Mouse (Mus musculus) lung, postnatal 10 days (tissue): Measurements from ENCODE around the gene Gm49320.

Experiments used
- DNase-seq: peaks from one replicate; pipeline ENCODE4 v3.0.0; 2021

Gm49320 gene

GRCm38 (mm10) chr8:4259125-4259804 is 20.6 kb downstream of the Gm49320 start, which contains the start of gene Ctxn1:
Gene Ctxn1 (minus strand): TSS chr8:4259274.
- peak; percentile 98 for DNase-seq

DNA sequence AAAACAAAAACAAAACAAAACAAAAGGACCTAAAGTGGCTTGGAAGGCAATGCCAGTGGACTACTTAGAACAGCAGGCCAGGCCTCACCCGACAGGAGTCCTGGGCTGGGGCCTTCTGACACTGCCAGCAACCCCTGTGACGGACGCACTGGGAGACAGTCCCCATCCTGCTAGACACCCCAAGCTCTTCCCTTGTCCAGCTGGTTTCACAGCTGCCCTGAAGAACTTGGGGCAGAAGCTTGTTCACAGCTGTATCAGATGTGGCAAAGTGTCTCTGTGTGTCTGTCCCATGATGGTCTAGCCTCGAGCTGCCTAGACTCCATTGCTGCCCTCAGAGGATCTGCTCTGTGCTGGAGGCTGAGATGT is 21.1 kb downstream of the Gm49320 start:
- DNase-seq: no peak

GRCm38 (mm10) chr8:4263105-4263791 is 24.6 kb downstream of the Gm49320 start:
- DNase-seq: no peak

DNA sequence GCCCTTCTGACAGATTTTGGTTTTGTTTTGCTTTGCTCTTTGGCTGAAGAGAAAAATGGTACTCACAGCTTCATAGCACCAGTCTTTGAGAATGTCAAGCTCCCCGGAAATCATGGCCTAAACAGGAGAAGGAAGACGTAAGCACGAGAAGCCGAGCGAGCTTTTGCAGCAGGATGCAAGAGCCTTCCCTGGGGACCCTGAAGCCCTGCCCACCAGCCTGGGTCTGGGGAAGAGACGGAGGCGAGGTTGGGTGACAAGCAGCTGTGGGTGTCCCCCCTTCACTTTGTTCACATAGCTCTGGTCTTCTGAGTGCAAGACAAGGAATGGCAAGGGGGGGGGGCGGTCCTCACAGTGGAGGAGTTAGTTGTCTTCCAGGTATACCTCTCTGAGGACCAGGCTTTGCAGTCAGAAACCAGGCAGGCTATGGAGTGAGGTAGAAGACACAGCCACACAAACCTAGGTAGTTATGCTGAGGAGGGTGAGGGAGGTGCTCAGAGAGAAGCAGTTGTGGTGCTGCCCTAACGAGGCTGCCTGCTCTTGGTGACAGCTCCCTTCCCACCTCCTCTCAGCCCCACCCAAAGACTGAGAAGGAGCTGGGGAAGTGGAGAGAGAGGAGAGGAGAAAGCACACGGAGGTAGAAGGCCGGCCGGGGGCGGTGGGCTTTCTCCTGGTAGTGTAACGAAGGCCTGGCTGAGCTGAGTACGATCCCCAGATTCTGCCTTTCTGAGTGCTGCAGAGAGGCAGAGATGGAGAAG is 26.7 kb downstream of the Gm49320 start:
- peak; percentile 60 for DNase-seq

DNA sequence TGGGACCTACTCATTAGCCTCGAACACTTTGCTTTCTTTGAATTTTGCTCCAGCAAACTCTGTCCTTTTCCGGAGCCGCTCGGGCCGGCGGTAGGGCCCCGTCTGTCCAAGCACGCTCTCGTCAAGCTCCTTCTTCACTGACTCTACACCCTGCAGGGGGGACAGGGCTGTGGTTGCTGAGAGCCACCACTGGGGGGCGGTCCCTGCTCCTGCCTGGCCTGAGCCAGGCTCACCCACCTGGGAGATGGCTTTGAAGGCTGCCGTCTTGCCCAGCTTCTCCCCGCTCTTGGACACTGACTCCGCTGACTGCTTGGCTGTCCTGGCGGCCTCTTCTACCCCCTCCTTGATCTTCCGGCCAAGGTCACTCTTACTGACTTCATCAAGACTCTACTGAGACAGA is 29.0 kb downstream of the Gm49320 start:
- DNase-seq: no peak

- DNase-seq: no peak
Observed at GRCm38 (mm10) chr8:4269609-4270008, 30.9 kb downstream of the Gm49320 start.

DNA sequence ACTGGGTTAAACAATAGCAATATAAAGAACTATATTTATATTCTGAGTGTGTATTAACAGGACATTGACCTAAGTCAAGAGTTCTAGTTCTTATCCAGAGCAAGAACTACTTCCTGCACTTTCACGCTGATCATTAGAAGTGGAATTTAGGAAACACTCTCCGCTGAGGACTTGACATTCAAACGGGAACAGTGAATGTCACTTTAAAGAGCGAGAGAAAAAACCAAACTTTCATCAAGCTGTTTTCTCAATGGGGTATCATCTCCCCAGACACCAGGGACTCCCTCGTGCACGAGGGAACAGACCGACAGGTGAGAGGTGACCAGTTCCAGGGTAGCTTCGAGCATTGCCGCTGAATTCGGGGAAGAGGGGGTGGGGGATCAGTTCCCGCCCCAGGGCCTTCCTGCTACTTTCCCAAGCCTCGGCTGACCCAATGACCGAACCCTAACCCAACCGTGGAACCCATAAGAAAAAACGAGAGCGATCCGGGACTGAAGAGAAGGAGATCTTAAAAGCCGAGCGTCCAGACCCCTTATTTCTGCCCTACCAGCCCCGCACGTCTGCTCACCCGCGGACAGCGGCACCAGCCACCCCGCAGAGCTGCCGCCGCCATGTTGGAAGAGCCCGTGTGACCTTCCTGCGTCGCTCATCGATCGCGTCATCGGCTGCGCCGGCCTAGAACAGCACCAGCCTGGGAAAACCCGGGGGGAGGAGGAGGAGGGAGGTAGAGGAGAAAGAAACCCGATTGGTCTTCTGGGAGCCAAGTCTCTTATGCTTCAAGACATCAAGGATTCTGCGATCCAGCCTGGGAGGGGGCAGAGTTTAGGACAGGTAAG is 36.8 kb downstream of the Gm49320 start, which contains the start of gene Timm44:
Timm44 (minus strand) TSS at position 639 of the 836 bp plus-strand sequence.
- DNase-seq: peak; percentile 98

GRCm38 (mm10) chr8:4276111-4276465 is 37.4 kb downstream of the Gm49320 start:
- no peak for DNase-seq

DNA sequence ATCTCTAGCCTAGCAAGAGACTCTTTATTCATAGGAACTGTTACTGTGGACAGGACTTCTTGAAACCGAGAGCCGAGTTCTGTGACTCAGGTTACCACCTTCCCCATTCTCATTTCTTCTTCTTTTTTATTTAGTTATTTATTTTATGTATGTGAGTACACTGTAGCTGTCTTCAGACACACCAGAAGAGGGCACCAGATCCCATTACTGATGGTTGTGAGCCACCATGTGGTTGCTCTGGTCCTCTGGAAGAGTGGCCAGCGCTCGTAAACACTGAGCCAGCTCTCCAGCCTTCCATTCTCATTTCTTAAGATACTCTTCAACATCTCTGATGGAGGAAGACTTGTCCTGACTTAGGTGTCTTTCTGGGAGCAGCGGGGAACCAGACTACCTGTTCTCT is 54.1 kb downstream of the Gm49320 start:
- DNase-seq: no peak

- no peak for DNase-seq
Observed at GRCm38 (mm10) chr8:4297822-4298221, 59.2 kb downstream of the Gm49320 start.
